Mouse (Mus musculus) kidney, embryonic 16.5 days (tissue): Measurements from ENCODE around the gene Yeats2. TPM values are rescaled to one million over a fixed set of nuclear protein-coding genes. Genes with fewer than 3 reads are reported as not detected.

Experiments used
- ATAC-seq: fragments of 200-750 bp; cut with Nextera tagmentation; 2 replicates; pipeline ENCODE4 v1.8.0; 2017; ENCODE audit warnings: moderate TSS enrichment; ENCODE audit not compliant: low FRiP score, low TSS enrichment
- H3K27ac ChIP-seq: fragments of 300-500 bp; sonication (generic); 2 replicates; pipeline ENCODE4 v1.5.1; 2014; ENCODE audit warnings: low read length
- H3K27me3 ChIP-seq: fragments of 300-500 bp; sonication (generic); 2 replicates; pipeline ENCODE4 v1.6.1; 2014; ENCODE audit warnings: low read length, control low read depth, mixed read lengths; ENCODE audit not compliant: insufficient read depth
- H3K36me3 ChIP-seq: fragments of 300-500 bp; sonication (generic); 2 replicates; pipeline ENCODE4 v1.6.1; 2014; ENCODE audit warnings: low read length, control low read depth, mixed read lengths; ENCODE audit not compliant: insufficient read depth
- H3K4me1 ChIP-seq: fragments of 300-500 bp; sonication (generic); 2 replicates; pipeline ENCODE4 v1.6.1; 2014; ENCODE audit warnings: low read length, control low read depth, mixed read lengths; ENCODE audit not compliant: insufficient read depth
- H3K4me2 ChIP-seq: fragments of 300-500 bp; sonication (generic); replicated peaks from 2 replicates; pipeline ENCODE4 v1.6.1; 2014; ENCODE audit warnings: low read depth, low read length
- H3K4me3 ChIP-seq: fragments of 300-500 bp; sonication (generic); 2 replicates; pipeline ENCODE4 v1.5.1; 2014; ENCODE audit warnings: mild to moderate bottlenecking, low read length
- H3K9ac ChIP-seq: fragments of 300-500 bp; sonication (generic); replicated peaks from 2 replicates; pipeline ENCODE4 v1.6.1; 2014; ENCODE audit warnings: low read length
- H3K9me3 ChIP-seq: fragments of 300-500 bp; sonication (generic); 2 replicates; pipeline ENCODE4 v1.6.1; 2016; ENCODE audit warnings: low read length, control low read depth
- WGBS: fragments of 180-500 bp; shearing (Covaris S2); extraction: QIAGEN DNeasy Blood & Tissue Kit; methylation state at CpG from one replicate; pipeline ENCODE4 v1.1.7; 2014; 5-methylcytosine and 5-hydroxymethylcytosine counted together
- polyA plus RNA-seq: library from polyadenylated mRNA; unstranded; fragments of >200 nt; fragmentation: Nextera tagmentation; extraction: Ambion mirVana; gene quantifications from 2 replicates; pipeline ENCODE4 v1.2.1, GENCODE M21; 2015

Yeats2 gene
- polyA plus RNA-seq: 31.5 and 38.7 TPM in 2 replicates

DNA sequence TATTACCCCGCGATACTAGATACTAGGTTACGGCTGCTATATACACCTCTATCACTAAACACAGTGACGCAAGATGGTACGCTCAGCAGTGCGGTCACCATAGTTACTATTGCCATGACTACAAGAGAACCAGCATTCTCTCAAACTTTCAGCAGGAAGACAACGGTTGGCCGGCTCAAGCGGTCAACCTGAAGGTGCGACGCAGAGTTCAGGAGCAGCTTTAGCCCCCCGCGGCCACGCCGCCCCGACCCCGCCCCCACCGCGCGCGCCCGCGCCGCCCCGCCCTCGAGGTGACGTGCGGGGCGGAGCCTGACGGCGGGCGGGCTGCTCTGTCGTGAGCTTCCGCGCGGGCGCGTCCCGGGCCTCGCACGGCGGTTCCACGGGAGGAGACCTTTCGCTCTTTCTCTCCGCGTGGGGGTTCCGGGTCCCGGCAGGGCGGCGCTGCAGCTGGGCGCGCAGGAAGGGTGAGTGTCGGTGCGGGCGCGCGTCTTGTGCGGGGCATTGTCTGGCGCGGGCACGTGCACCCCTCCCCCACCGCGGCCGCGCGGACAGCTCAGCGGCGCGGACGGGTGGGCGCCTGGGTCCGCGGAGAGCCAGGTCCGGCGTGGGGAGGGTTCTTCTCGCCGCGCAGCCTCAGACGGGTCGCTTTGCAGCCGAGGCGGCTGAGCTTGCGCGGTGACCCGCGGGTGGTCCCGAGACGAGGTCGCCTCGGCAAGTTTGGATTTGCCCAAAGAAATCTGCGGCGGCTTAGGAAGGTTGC is at the start of gene Yeats2:
Gene Yeats2, plus strand, starts transcription at position 292 of the 760 bp plus-strand sequence.
- peak; percentile 95 for ATAC-seq
- Histone ChIP-seq H3K27ac (peak within 1 kb of the TSS; percentile 91), H3K9me3 (no peaks in the 10 kb centered on the region), H3K4me1 (peaks cover 15% of the 10 kb centered on the region), H3K4me3 (peak within 1 kb of the TSS; percentile 68), H3K36me3 (peaks cover 9% of the 10 kb centered on the region), H3K4me2 (peak within 1 kb of the TSS; percentile 85), H3K27me3 (no peaks in the 10 kb centered on the region), H3K9ac (peak within 1 kb of the TSS; percentile 97)
- under 1% methylated on average over 69 of the region's 92 CpGs for WGBS

DNA sequence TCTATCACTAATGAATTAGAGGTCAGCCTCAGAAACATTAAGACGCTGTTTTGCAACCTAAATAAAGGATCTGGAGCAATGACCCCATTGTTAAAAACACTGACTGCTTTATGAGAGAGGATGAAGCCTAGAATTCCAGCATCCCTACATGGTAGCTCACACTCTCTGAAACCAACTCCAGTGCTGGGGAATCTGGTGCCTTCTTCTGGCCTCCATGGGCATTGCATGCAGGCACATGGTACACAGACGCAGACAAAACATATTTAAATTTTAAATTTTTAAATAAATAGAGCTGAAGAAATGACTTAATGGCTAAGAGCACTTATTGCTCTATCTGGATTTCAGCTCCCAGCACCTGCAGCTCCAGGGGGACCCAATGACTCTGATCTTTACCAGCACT is 44.9 kb upstream of the Yeats2 start:
- H3K4me2 ChIP-seq: no peak overlapping the region
- no peak for ATAC-seq
- H3K27ac ChIP-seq: no peak overlapping the region
- H3K36me3 ChIP-seq: peaks cover 4% of the 10 kb centered on the region; the same call in 1 of the 2 replicates
- H3K27me3 ChIP-seq: no peaks in the 10 kb centered on the region
- H3K9me3 ChIP-seq: no peaks in the 10 kb centered on the region
- WGBS: 77% methylated on average over 2 of the region's 2 CpGs
- H3K4me3 ChIP-seq: no peak overlapping the region
- no peak overlapping the region for H3K9ac ChIP-seq
- peaks cover 5% of the 10 kb centered on the region for H3K4me1 ChIP-seq

DNA sequence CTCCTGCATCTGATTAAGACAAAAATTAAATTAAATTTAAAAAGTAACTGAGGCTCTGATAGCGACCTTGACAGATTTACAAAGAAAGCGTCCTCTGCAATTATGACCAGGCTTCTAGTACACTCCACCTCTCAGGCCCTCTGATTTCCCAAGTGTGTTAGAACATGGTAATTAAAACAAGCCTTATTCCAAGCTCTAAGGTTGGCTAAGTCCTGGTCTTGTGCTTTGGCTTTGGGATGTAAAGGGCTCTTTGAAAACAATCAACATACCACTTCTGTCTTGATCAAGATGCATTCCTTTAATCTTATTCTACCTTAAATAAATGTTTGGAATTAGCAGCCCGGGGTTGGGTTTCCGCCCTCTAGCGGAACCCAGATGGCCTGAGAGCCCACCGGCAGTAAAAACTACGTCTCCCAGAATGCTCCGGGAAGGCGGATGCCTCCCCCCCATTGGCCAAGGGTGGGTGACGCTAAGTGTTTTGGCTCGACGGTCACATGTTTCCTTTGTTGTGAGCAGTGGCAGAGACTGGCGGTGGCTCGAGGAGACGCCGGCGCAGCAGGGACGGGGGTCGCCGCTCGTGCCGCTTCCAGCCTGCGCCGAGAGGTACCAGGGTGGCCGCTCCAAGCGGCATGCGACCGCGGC is 43.7 kb upstream of the Yeats2 start, which contains the start of gene Klhl24:
Gene Klhl24, plus strand, starts transcription at position 474 of the 642 bp plus-strand sequence.
- peak within 1 kb of the TSS; percentile 93 for H3K9ac ChIP-seq

DNA sequence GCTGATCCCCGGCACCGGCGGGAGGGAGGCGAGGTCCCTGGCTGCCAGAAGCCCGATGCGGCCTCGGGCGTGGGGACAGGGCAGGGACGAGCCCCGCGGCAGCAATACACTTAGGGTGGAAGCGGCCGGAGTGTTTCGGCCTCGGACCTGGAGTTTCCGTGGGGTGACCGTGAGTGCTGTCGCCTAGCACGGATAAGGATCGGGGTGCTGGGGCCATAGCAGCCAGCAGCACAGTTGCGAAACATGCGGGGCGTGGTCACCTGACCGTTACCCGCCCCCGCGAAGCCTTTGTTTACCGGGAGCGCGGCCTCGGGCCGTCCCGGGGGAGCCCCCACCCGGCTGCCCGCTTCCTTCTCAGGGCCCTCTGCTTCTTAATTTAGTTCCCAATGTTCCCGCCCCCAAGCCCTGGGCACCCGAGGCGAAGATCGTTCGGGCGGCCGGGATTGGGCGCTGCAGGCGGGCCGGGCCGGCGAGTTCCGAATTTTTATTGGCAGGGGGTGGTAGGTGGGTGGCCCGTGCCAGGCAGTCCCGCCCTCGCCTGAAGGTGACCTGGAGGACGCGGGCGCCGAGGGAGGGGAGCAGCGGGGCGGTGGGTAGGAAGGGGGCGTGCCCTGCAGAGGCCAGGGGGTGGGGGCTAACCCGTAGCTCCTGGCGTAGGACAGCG is 43.0 kb upstream of the Yeats2 start:
- no peaks in the 10 kb centered on the region for H3K9me3 ChIP-seq
- H3K9ac ChIP-seq: peak overlapping the region; percentile 93
- H3K27me3 ChIP-seq: no peaks in the 10 kb centered on the region
- peak overlapping the region; percentile 85 for H3K4me3 ChIP-seq
- WGBS: under 1% methylated on average over 55 of the region's 61 CpGs
- H3K36me3 ChIP-seq: peaks cover 9% of the 10 kb centered on the region; the same call in 1 of the 2 replicates
- H3K4me2 ChIP-seq: peak overlapping the region; percentile 55
- peak overlapping the region; percentile 98 for H3K27ac ChIP-seq
- H3K4me1 ChIP-seq: peaks cover 5% of the 10 kb centered on the region
- ATAC-seq: peak; percentile 96

More for the DNA sequence above, 43.7 kb upstream of the Yeats2 start, which contains the start of gene Klhl24:
- ATAC-seq: peak; percentile 95
- Histone ChIP-seq H3K9me3 (no peaks in the 10 kb centered on the region), H3K4me2 (peak within 1 kb of the TSS; percentile 55), H3K4me3 (peak within 1 kb of the TSS; percentile 85), H3K36me3 (peaks cover 4% of the 10 kb centered on the region; the same call in 1 of the 2 replicates), H3K27ac (peak within 1 kb of the TSS; percentile 98), H3K27me3 (no peaks in the 10 kb centered on the region), H3K4me1 (peaks cover 5% of the 10 kb centered on the region)
- WGBS: 1% methylated on average over 29 of the region's 29 CpGs

DNA sequence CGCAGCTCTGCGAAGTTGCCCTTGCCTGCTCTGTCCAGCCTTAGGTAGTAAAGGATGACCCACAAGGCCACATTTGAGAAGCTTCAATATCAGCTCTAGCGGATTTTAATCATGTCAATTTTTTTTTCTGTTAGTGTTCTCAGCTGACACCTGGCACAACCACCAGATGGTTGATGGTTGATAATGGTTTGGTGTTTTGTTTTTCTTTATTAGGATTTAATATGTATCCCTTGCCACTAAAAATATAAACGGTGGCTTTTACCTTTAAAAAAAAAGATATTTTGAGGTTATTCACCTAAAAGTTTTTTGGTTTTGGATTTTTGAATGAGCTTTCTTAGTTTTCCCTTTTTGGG is 42.5 kb upstream of the Yeats2 start:
- H3K27ac ChIP-seq: peak overlapping the region; percentile 98
- 5% methylated on average over 4 of the region's 4 CpGs for WGBS
- peak overlapping the region; percentile 93 for H3K9ac ChIP-seq
- peaks cover 3% of the 10 kb centered on the region for H3K9me3 ChIP-seq
- peaks cover 13% of the 10 kb centered on the region for H3K36me3 ChIP-seq
- H3K4me2 ChIP-seq: peak overlapping the region; percentile 55
- peak overlapping the region; percentile 85 for H3K4me3 ChIP-seq
- H3K27me3 ChIP-seq: no peaks in the 10 kb centered on the region
- peaks cover 5% of the 10 kb centered on the region for H3K4me1 ChIP-seq
- ATAC-seq: no peak

DNA sequence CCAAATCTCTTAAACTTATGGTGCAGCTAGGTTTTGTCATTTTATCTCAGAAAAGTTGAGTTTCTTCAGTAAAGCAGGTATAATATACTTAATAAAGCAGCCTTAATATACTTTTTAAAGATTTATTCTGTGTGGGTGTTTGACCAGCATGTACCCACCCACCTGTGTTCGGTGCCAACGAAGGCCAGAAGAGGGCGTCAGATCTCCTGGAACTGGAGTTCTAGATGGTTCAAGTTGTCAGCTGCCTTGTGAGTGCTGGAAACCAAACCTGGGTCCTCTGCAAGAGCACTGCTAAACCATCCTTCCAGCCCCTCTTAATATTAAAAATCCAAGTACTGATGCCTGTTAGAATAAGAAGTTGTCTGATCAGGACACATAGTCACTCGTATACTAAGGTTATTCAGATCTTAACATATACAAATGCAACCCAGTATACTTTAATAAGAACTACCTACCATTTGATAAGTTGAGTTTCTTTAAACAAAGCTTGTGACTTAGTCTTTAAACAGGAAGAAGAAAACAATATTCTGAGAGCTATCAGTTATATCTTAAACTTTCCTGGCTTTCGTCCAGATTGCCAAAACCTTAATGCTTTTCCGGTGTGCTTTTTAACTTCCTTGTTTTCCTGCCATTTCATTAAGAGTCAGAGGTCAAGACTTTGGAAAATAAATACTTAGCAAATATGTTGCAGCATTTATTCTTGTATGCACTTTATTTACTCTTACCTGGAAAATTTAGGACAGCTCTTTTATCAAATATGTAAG is 41.8 kb upstream of the Yeats2 start:
- Histone ChIP-seq H3K4me1 (peaks cover 5% of the 10 kb centered on the region), H3K4me2 (peak overlapping the region; percentile 55; the same call in 1 of the 2 replicates), H3K36me3 (peaks cover 20% of the 10 kb centered on the region), H3K4me3 (no peak overlapping the region; the same call in 1 of the 2 replicates), H3K27me3 (no peaks in the 10 kb centered on the region), H3K9ac (no peak overlapping the region), H3K9me3 (peaks cover 10% of the 10 kb centered on the region), H3K27ac (peak overlapping the region; percentile 37; the same call in 1 of the 2 replicates)
- ATAC-seq: no peak
- 77% methylated on average over 6 of the region's 6 CpGs for WGBS

DNA sequence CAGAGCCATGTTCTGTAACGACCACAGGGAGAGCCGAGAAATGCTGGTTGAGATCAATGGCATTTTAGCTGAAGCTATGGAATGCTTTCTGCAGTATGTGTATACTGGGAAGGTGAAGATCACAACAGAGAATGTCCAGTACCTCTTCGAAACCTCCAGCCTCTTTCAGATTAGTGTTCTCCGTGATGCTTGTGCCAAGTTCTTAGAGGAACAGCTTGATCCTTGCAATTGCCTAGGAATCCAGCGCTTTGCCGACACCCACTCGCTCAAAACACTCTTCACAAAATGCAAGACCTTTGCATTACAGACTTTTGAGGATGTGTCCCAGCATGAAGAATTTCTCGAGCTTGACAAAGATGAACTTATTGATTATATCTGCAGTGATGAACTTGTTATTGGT is 33.9 kb upstream of the Yeats2 start:
- H3K27me3 ChIP-seq: no peaks in the 10 kb centered on the region
- no peak overlapping the region for H3K27ac ChIP-seq
- H3K4me2 ChIP-seq: no peak overlapping the region
- H3K4me3 ChIP-seq: no peak overlapping the region
- peaks cover 21% of the 10 kb centered on the region for H3K9me3 ChIP-seq
- H3K4me1 ChIP-seq: no peaks in the 10 kb centered on the region
- no peak overlapping the region for H3K9ac ChIP-seq
- no peak for ATAC-seq
- WGBS: 92% methylated on average over 8 of the region's 8 CpGs
- peaks cover 65% of the 10 kb centered on the region for H3K36me3 ChIP-seq

DNA sequence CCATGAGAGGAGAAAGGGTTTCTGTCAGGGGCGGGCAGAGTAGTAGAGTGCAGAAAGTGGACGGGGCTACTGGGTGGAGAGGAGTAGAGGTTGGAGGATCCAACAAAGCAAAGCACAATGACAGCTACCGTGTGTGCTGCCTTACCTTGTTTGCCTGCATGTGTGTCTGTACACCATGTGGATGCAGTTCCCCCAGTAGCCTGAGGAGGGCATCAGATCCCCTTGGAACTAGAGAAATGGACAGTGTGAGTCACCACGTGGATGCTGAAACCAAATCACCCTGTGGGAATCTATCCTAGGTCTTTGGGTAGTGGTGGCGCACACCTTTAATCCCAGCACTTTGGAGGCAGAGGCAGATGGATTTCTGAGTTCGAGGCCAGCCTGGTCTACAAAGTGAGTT is 31.9 kb upstream of the Yeats2 start:
- Histone ChIP-seq H3K36me3 (peaks cover 54% of the 10 kb centered on the region), H3K4me2 (no peak overlapping the region)
- ATAC-seq: no peak

DNA sequence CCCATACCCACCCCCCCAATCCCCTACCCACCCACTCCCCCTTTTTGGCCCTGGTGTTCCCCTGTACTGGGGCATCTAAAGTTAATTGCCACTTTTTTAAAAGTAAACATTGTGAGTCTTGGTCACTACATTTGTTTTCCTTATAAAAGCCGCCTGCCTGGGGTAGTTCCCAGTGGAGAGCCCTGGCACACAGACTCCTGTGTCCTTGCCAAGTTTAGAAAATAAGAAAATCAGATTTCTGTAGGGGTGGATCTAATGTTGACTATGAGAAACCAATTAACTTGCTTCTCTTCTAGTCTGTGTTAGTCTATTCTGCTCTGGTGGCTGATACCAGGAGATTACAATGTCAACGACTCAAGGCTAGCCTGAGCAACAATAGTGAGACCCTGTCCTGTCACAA is 28.2 kb upstream of the Yeats2 start:
- Histone ChIP-seq H3K9me3 (peaks cover 5% of the 10 kb centered on the region; the same call in 1 of the 2 replicates), H3K27ac (no peak overlapping the region), H3K4me3 (no peak overlapping the region), H3K4me1 (no peaks in the 10 kb centered on the region), H3K36me3 (peaks cover 47% of the 10 kb centered on the region), H3K4me2 (no peak overlapping the region), H3K27me3 (no peaks in the 10 kb centered on the region), H3K9ac (no peak overlapping the region)
- 84% methylated on average over 2 of the region's 2 CpGs for WGBS
- ATAC-seq: no peak

More for the DNA sequence above, 31.9 kb upstream of the Yeats2 start:
- WGBS: 95% methylated on average over 6 of the region's 6 CpGs
- H3K9me3 ChIP-seq: peaks cover 11% of the 10 kb centered on the region
- H3K4me3 ChIP-seq: no peak overlapping the region
- no peaks in the 10 kb centered on the region for H3K27me3 ChIP-seq
- H3K9ac ChIP-seq: no peak overlapping the region
- no peak overlapping the region for H3K27ac ChIP-seq
- H3K4me1 ChIP-seq: no peaks in the 10 kb centered on the region
